Mouse (Mus musculus) erythroblast, embryonic 14.5 days (primary cell): ENCODE results near the gene Mars. TPM values are rescaled to one million over a fixed set of nuclear protein-coding genes. Genes with fewer than 3 reads are reported as not detected.
A peak's percentile ranks its signal among the peaks of the same experiment; 100 is the strongest.

Experiments used
- H3K27me3 ChIP-seq: 2 replicates; pipeline ENCODE4 v1.6.1; 2012; ENCODE audit warnings: inconsistent platforms; ENCODE audit not compliant: control insufficient read depth
- H3K36me3 ChIP-seq: 2 replicates; pipeline ENCODE4 v1.6.1; 2012; ENCODE audit warnings: mild to moderate bottlenecking, inconsistent platforms; ENCODE audit not compliant: control insufficient read depth
- H3K4me1 ChIP-seq: 2 replicates; pipeline ENCODE4 v1.6.1; 2012; ENCODE audit warnings: inconsistent platforms; ENCODE audit not compliant: control insufficient read depth
- H3K4me3 ChIP-seq: replicated peaks from 2 replicates; pipeline ENCODE3; 2012; ENCODE audit warnings: moderate library complexity, mild to moderate bottlenecking, inconsistent platforms
- H3K9me3 ChIP-seq: 2 replicates; pipeline ENCODE4 v1.6.1; 2012; ENCODE audit warnings: low read length, inconsistent platforms, mixed read lengths; ENCODE audit not compliant: control insufficient read depth
- GATA1 ChIP-seq: IDR thresholded peaks from 2 replicates; pipeline ENCODE4 v1.6.1; 2012; ENCODE audit warnings: low read length, inconsistent platforms, mixed read lengths
- TAL1 ChIP-seq: IDR thresholded peaks from 3 replicates; pipeline ENCODE4 v1.6.1; 2012; ENCODE audit warnings: low read length, inconsistent platforms, mixed read lengths
- polyA plus RNA-seq: library from polyadenylated mRNA; stranded (reverse); fragments of >175 nt; gene quantifications from 2 replicates; pipeline ENCODE4 v1.2.3, GENCODE M21; 2012

Gene Mars
- polyA plus RNA-seq, 1 experiment, result 12.0 TPM

- no peaks in the 10 kb centered on the region for H3K36me3 ChIP-seq
- peak overlapping the region; percentile 26 for H3K4me3 ChIP-seq
- H3K9me3 ChIP-seq, result peaks cover 5% of the 10 kb centered on the region; the same call in 1 of the 2 replicates
- peaks cover 18% of the 10 kb centered on the region for H3K4me1 ChIP-seq
- TF ChIP-seq GATA1 (no peak), TAL1 (no peak)
- peaks cover 71% of the 10 kb centered on the region for H3K27me3 ChIP-seq
Measured at GRCm38 (mm10) chr10:127339683-127340576, 28.3 kb upstream of the Mars start.

GRCm38 (mm10) chr10:127338930-127339682, 27.5 kb upstream of the Mars start:
- TF ChIP-seq TAL1 (no peak), GATA1 (no peak)
- Histone ChIP-seq H3K4me1 (peaks cover 18% of the 10 kb centered on the region), H3K4me3 (peak overlapping the region; percentile 26), H3K27me3 (peaks cover 68% of the 10 kb centered on the region), H3K9me3 (peaks cover 3% of the 10 kb centered on the region; the same call in 1 of the 2 replicates), H3K36me3 (no peaks in the 10 kb centered on the region)

- Histone ChIP-seq H3K4me1 (peaks cover 18% of the 10 kb centered on the region), H3K27me3 (peaks cover 62% of the 10 kb centered on the region), H3K9me3 (peaks cover 3% of the 10 kb centered on the region; the same call in 1 of the 2 replicates), H3K36me3 (no peaks in the 10 kb centered on the region), H3K4me3 (no peak overlapping the region)
- no peak for TF ChIP-seq GATA1
- no peak for TF ChIP-seq TAL1
Measured at GRCm38 (mm10) chr10:127337536-127338099, 26.0 kb upstream of the Mars start.

- no peak overlapping the region for H3K4me3 ChIP-seq
- H3K36me3 ChIP-seq, result no peaks in the 10 kb centered on the region
- TF ChIP-seq GATA1, result no peak
- TF ChIP-seq TAL1, result no peak
- H3K27me3 ChIP-seq, result peaks cover 61% of the 10 kb centered on the region
- peaks cover 7% of the 10 kb centered on the region; the same call in 1 of the 2 replicates for H3K9me3 ChIP-seq
- peaks cover 17% of the 10 kb centered on the region for H3K4me1 ChIP-seq
Measured at GRCm38 (mm10) chr10:127336952-127337351, 25.4 kb upstream of the Mars start.

GRCm38 (mm10) chr10:127335271-127335670, 23.7 kb upstream of the Mars start:
- H3K9me3 ChIP-seq, result peaks cover 6% of the 10 kb centered on the region; the same call in 1 of the 2 replicates
- peaks cover 48% of the 10 kb centered on the region for H3K27me3 ChIP-seq
- H3K4me3 ChIP-seq, result no peak overlapping the region
- no peak for TF ChIP-seq TAL1
- TF ChIP-seq GATA1, result no peak
- no peaks in the 10 kb centered on the region; the same call in 1 of the 2 replicates for H3K36me3 ChIP-seq
- H3K4me1 ChIP-seq, result peaks cover 22% of the 10 kb centered on the region

- Histone ChIP-seq H3K9me3 (peaks cover 6% of the 10 kb centered on the region; the same call in 1 of the 2 replicates), H3K4me3 (no peak overlapping the region), H3K4me1 (peaks cover 17% of the 10 kb centered on the region), H3K36me3 (peaks cover 10% of the 10 kb centered on the region), H3K27me3 (peaks cover 32% of the 10 kb centered on the region)
- TF ChIP-seq TAL1 (no peak), GATA1 (no peak)
Measured at GRCm38 (mm10) chr10:127333152-127333551, 21.6 kb upstream of the Mars start.

GRCm38 (mm10) chr10:127332211-127332874, 20.8 kb upstream of the Mars start:
- peaks cover 10% of the 10 kb centered on the region for H3K36me3 ChIP-seq
- peaks cover 6% of the 10 kb centered on the region; the same call in 1 of the 2 replicates for H3K9me3 ChIP-seq
- no peak for TF ChIP-seq GATA1
- TF ChIP-seq TAL1, result no peak
- no peak overlapping the region for H3K4me3 ChIP-seq
- peaks cover 31% of the 10 kb centered on the region for H3K27me3 ChIP-seq
- peaks cover 17% of the 10 kb centered on the region for H3K4me1 ChIP-seq

- Histone ChIP-seq H3K27me3 (peaks cover 43% of the 10 kb centered on the region), H3K9me3 (peaks cover 6% of the 10 kb centered on the region; the same call in 1 of the 2 replicates), H3K4me3 (no peak overlapping the region), H3K4me1 (peaks cover 35% of the 10 kb centered on the region), H3K36me3 (peaks cover 10% of the 10 kb centered on the region)
- TF ChIP-seq GATA1 (no peak), TAL1 (no peak)
Measured at GRCm38 (mm10) chr10:127330212-127330611, 18.6 kb upstream of the Mars start.
